Mouse (Mus musculus): Measurements from ENCODE around the gene Gbp6. TPM values are rescaled to one million over a fixed set of nuclear protein-coding genes. Genes with fewer than 3 reads are reported as not detected.
"Not testable (repeated sequence)": the region's sequence is repeated elsewhere in the genome, so short reads cannot be mapped to it uniquely, and the experiment has no call there.

Gbp6 gene
- 0.96 and 1.5 TPM in 2 replicates for polyA plus RNA-seq (2014; fragmentation: Nextera tagmentation; extraction: Ambion mirVana)

DNA sequence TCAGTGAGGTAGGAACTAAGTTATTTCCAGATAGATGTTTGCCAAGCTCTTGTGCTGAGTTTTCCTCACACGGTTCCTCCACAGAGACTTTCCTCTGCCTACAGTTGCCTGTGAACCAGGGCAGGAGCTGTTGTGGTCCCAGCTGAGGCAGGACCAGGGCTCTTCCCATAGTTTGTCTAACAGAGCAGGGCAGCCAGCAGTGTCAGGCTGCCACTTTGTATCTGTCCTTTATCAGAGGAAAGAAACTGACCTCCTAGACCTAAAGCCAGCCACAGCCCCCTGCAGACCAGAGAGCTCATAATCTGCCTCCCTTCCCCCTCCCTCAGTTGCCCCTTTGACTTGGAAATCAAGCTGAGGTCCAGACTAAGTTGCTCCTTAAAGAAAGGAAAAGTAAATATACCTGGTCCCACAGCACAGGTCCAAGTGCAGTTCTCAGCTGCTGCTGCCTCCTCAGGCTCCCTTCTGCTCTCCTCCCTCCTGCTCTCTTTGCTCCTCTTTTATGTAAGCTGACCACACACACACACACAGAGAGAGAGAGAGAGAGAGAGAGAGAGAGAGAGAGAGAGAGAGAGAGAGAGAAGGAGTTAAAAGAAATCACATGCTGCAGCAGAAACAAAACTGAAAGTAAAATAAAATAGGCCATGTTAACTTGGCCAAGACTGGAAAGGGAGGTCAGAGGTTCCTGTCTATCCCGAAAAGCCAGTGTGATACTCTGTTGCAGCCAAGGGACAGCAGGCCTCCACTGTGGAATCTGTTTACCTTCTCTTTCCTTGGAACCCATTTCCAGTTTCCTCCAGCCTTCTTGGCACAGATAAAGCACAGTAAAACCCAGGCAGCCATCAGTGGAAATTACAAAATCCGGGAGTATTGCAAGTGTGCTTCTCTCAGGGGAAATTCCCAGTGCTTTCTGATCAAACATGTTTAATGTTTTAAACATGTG, at the start of gene Gbp6, which contains the start of gene Gm43302:
Gene Gbp6, minus strand, starts transcription at position 473 of the 940 bp plus-strand sequence.
Gene Gm43302, minus strand, starts transcription at position 470 of the 940 bp plus-strand sequence.
- not testable (repeated sequence) for H3K9me3 ChIP-seq (ENCODE audit: control insufficient read depth, low read length); H3K36me3 ChIP-seq (ENCODE audit: control insufficient read depth, insufficient read depth, low read length); H3K27ac ChIP-seq (ENCODE audit: low read depth); H3K27me3 ChIP-seq (replicated peaks; ENCODE audit: control insufficient read depth, insufficient read depth, low read length); H3K4me1 ChIP-seq (replicated peaks; ENCODE audit: control insufficient read depth, insufficient read depth, low read length); H3K9ac ChIP-seq (ENCODE audit: low read length); H3K4me3 ChIP-seq (ENCODE audit: low read depth, low read length)
- 32% methylated on average over 3 of the region's 3 CpGs for WGBS
- peak within 1 kb of the TSS; percentile 26; the same call in 1 of the 2 replicates for H3K4me2 ChIP-seq (ENCODE audit: low read length)
- ATAC-seq (replicated peaks; ENCODE audit: low FRiP score, low TSS enrichment, low read depth) (0 out of 2 replicates have a peak, but pooled peaks have one; percentile 43), DNase-seq (ENCODE audit: low spot score) (peak; percentile 53)

DNA sequence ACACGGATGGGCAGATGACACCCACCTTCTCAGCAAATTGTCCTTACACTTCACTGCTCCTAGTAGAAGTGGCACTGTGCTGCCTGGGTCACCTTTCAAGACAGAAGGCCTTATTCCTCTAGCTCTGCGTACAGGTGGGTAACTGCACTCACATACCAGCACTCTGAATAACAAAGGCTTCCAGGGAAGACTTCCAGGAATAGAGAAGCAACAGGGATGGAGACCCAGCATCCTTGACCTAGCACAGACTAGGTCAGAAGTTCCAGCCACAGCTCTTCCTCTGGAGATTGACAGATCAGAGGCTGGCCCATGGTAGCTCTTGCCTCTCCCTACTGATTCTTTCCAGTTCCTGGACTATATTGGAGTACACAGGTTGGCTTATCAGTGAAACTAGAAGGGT, 47.8 kb upstream of the Gbp6 start:
- Histone ChIP-seq H3K4me2 (ENCODE audit: low read length) (no peak overlapping the region), H3K36me3 (ENCODE audit: control insufficient read depth, insufficient read depth, low read length) (no peaks in the 10 kb centered on the region), H3K4me3 (ENCODE audit: low read depth, low read length) (no peak overlapping the region), H3K27ac (ENCODE audit: low read depth) (no peak overlapping the region), H3K4me1 (replicated peaks; ENCODE audit: control insufficient read depth, insufficient read depth, low read length) (no peaks in the 10 kb centered on the region), H3K27me3 (replicated peaks; ENCODE audit: control insufficient read depth, insufficient read depth, low read length) (no peaks in the 10 kb centered on the region), H3K9ac (ENCODE audit: low read length) (no peak overlapping the region), H3K9me3 (ENCODE audit: control insufficient read depth, low read length) (no peaks in the 10 kb centered on the region)
- ATAC-seq (replicated peaks; ENCODE audit: low FRiP score, low TSS enrichment, low read depth): no peak
- DNase-seq (ENCODE audit: low spot score): no peak
- 69% methylated on average over 2 of the region's 2 CpGs for WGBS

DNA sequence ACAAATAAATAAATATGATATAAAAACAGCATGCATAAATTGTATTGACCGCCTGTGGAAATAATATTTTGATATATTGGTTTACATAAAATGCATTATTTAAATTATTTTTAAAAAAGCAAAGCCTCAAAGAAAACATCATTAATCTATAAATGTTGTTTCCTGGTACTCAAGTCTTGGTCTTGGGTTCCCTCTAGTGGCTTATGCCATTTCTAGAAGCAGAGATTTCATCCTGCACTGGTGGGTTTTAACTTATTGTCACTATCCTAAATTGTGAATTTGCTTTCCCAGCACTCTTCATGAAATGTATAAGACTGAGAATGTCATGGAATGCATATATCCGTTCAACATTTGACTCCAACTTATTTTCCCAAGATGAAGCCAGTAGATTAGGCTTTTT, 29.0 kb upstream of the Gbp6 start:
- Histone ChIP-seq H3K36me3 (ENCODE audit: control insufficient read depth, insufficient read depth, low read length) (no peaks in the 10 kb centered on the region), H3K27me3 (replicated peaks; ENCODE audit: control insufficient read depth, insufficient read depth, low read length) (no peaks in the 10 kb centered on the region), H3K9ac (ENCODE audit: low read length) (no peak overlapping the region), H3K27ac (ENCODE audit: low read depth) (no peak overlapping the region), H3K4me3 (ENCODE audit: low read depth, low read length) (no peak overlapping the region), H3K4me2 (ENCODE audit: low read length) (no peak overlapping the region), H3K9me3 (ENCODE audit: control insufficient read depth, low read length) (no peaks in the 10 kb centered on the region), H3K4me1 (replicated peaks; ENCODE audit: control insufficient read depth, insufficient read depth, low read length) (no peaks in the 10 kb centered on the region)
- 66% methylated on average over 2 of the region's 2 CpGs for WGBS
- DNase-seq (ENCODE audit: low spot score) (no peak), ATAC-seq (replicated peaks; ENCODE audit: low FRiP score, low TSS enrichment, low read depth) (no peak)

DNA sequence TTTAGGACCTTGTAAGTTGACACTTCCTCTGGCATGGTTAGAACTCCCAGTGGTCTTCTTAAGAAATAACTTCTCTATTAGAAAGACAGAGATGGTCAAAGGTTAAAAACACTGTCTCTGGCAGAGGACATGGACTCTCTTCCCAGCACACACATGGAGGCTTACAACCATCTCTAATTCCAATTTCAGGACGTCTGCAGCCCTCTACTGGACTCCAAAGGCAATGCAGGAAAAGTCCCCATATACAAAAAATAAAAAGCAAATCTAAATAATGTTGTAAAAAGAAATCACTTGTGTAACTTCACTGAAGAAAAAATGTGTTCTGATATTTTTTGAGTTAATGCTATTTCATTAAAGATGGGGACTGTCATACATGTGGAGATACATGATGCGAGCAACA, 17.4 kb upstream of the Gbp6 start:
- Histone ChIP-seq H3K27me3 (replicated peaks; ENCODE audit: control insufficient read depth, insufficient read depth, low read length) (no peaks in the 10 kb centered on the region), H3K27ac (ENCODE audit: low read depth) (no peak overlapping the region), H3K9me3 (ENCODE audit: control insufficient read depth, low read length) (no peaks in the 10 kb centered on the region), H3K4me1 (replicated peaks; ENCODE audit: control insufficient read depth, insufficient read depth, low read length) (no peaks in the 10 kb centered on the region), H3K36me3 (ENCODE audit: control insufficient read depth, insufficient read depth, low read length) (no peaks in the 10 kb centered on the region), H3K4me2 (ENCODE audit: low read length) (no peak overlapping the region), H3K4me3 (ENCODE audit: low read depth, low read length) (no peak overlapping the region), H3K9ac (ENCODE audit: low read length) (no peak overlapping the region)
- DNase-seq (ENCODE audit: low spot score) (no peak), ATAC-seq (replicated peaks; ENCODE audit: low FRiP score, low TSS enrichment, low read depth) (no peak)
- WGBS: 74% methylated on average over 2 of the region's 2 CpGs

DNA sequence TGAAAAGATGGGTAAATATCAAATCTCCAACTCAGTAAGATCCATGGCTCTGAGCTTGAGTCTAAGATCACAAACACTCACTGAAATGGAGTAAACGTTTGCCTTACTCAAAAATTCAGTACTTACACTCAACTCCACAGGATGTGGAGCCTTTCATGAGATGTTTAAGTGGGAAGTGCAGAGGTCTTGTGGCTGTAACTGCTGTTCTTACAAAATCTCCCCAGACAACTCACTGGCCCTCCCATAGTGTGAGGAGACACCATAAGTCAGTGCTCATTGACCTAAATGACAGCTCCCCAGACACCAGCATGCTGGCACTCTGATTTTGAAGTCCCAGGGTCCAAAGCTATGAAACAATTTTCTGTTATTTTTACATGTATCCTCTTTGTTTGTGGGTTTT, 15.7 kb upstream of the Gbp6 start:
- DNase-seq (ENCODE audit: low spot score); H3K4me3 ChIP-seq (ENCODE audit: low read depth, low read length); H3K4me2 ChIP-seq (ENCODE audit: low read length); H3K36me3 ChIP-seq (ENCODE audit: control insufficient read depth, insufficient read depth, low read length); H3K9ac ChIP-seq (ENCODE audit: low read length); H3K4me1 ChIP-seq (replicated peaks; ENCODE audit: control insufficient read depth, insufficient read depth, low read length); H3K9me3 ChIP-seq (ENCODE audit: control insufficient read depth, low read length); ATAC-seq (replicated peaks; ENCODE audit: low FRiP score, low TSS enrichment, low read depth); H3K27me3 ChIP-seq (replicated peaks; ENCODE audit: control insufficient read depth, insufficient read depth, low read length); H3K27ac ChIP-seq (ENCODE audit: low read depth): not testable (repeated sequence)
- 64% methylated on average over 1 of the region's 1 CpGs for WGBS

DNA sequence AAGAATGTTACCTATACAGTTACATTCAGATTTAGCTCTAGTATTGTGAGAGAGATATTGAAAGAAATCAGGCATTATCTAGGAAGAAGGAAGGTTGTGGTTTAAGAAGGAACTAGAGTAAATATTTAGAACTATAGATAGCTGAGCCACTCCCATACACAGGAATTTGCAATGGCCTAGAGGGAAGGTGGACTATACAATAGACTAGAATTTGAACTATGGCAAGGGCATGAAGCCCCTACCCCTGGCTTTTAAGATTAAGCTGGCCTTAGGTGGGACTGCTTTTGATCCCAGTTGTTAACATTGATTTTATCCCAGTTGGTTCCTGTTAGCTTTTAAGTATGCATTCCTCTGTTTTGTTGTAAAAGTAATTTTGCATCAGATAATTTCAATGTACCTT, 13.4 kb upstream of the Gbp6 start:
- H3K27me3 ChIP-seq (replicated peaks; ENCODE audit: control insufficient read depth, insufficient read depth, low read length); H3K9ac ChIP-seq (ENCODE audit: low read length); DNase-seq (ENCODE audit: low spot score); H3K4me1 ChIP-seq (replicated peaks; ENCODE audit: control insufficient read depth, insufficient read depth, low read length); H3K4me2 ChIP-seq (ENCODE audit: low read length); H3K4me3 ChIP-seq (ENCODE audit: low read depth, low read length); H3K27ac ChIP-seq (ENCODE audit: low read depth); H3K9me3 ChIP-seq (ENCODE audit: control insufficient read depth, low read length); H3K36me3 ChIP-seq (ENCODE audit: control insufficient read depth, insufficient read depth, low read length); ATAC-seq (replicated peaks; ENCODE audit: low FRiP score, low TSS enrichment, low read depth): not testable (repeated sequence)

DNA sequence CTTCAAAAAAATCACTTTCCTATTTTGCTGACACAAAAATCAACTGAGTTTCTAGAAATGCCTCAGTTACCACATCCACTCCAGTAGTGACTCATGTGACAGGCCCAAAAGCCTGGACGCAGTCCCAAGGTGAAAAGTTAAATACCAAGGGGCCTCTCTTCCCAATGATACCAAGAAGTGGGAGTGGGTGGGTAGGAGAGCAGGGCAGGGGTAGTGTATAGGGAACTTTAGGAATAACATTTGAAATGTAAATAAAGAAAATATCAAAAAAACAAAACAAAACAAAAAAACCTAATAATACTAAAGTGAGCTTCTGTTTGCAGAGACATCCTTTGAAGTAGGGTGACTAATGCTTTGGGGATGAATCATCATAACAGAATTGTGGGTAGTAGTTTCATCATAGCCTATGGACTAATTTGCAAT, 12.7 kb upstream of the Gbp6 start:
- H3K27ac ChIP-seq (ENCODE audit: low read depth): no peak overlapping the region
- no peaks in the 10 kb centered on the region for H3K27me3 ChIP-seq (replicated peaks; ENCODE audit: control insufficient read depth, insufficient read depth, low read length)
- no peak overlapping the region for H3K4me3 ChIP-seq (ENCODE audit: low read depth, low read length)
- no peak for ATAC-seq (replicated peaks; ENCODE audit: low FRiP score, low TSS enrichment, low read depth)
- no peaks in the 10 kb centered on the region; the same call in 1 of the 2 replicates for H3K4me1 ChIP-seq (replicated peaks; ENCODE audit: control insufficient read depth, insufficient read depth, low read length)
- H3K9ac ChIP-seq (ENCODE audit: low read length): no peak overlapping the region
- no peaks in the 10 kb centered on the region for H3K36me3 ChIP-seq (ENCODE audit: control insufficient read depth, insufficient read depth, low read length)
- H3K4me2 ChIP-seq (ENCODE audit: low read length): no peak overlapping the region
- no peak for DNase-seq (ENCODE audit: low spot score)
- 86% methylated on average over 1 of the region's 1 CpGs for WGBS
- no peaks in the 10 kb centered on the region for H3K9me3 ChIP-seq (ENCODE audit: control insufficient read depth, low read length)

DNA sequence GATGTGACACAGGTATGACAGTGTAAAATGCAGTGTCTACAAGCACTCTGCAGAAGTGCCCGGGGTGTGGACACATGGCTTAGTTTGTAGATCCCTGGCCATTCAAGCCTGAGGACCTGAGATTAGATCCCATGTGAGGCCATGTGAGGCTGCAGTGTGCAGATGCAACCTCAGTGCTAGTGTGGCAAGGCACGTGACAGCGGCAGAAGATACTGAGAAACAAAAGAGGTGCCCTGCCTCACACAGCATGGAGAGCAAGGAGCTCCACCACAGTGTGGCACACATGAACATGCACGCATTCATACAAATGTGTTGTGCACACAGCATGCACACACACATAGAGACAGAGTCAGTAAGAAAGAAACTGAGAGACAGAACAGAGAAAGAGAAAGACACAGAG, 12.2 kb upstream of the Gbp6 start:
- H3K9me3 ChIP-seq (ENCODE audit: control insufficient read depth, low read length); H3K4me2 ChIP-seq (ENCODE audit: low read length); DNase-seq (ENCODE audit: low spot score); H3K27ac ChIP-seq (ENCODE audit: low read depth); H3K4me1 ChIP-seq (replicated peaks; ENCODE audit: control insufficient read depth, insufficient read depth, low read length); H3K9ac ChIP-seq (ENCODE audit: low read length); H3K4me3 ChIP-seq (ENCODE audit: low read depth, low read length); H3K27me3 ChIP-seq (replicated peaks; ENCODE audit: control insufficient read depth, insufficient read depth, low read length); ATAC-seq (replicated peaks; ENCODE audit: low FRiP score, low TSS enrichment, low read depth); H3K36me3 ChIP-seq (ENCODE audit: control insufficient read depth, insufficient read depth, low read length): not testable (repeated sequence)
- whole genome bisulfite sequencing: 91% methylated on average over 4 of the region's 4 CpGs

DNA sequence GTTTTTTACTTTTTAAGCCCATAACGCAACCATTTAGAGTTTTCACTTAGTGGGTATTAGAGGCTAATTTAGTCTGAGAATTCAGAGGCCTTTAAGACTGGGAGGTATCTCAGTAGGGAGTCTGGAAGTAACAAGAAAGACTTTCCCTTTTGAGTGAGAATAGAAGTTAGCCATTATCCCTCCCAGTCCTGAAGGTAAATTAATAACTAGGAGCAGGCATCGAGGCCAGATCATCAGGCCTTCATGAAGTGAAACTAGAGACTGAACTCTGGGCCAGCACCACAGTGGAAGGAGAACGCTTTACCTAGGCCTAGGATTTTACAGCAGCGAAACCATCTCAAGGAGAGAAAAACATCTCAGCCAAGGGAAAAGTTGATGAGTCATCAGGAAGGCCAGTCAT, 8.5 kb upstream of the Gbp6 start:
- Histone ChIP-seq H3K27ac (ENCODE audit: low read depth) (no peak overlapping the region), H3K9me3 (ENCODE audit: control insufficient read depth, low read length) (no peaks in the 10 kb centered on the region), H3K4me3 (ENCODE audit: low read depth, low read length) (no peak overlapping the region), H3K4me2 (ENCODE audit: low read length) (no peak overlapping the region), H3K36me3 (ENCODE audit: control insufficient read depth, insufficient read depth, low read length) (no peaks in the 10 kb centered on the region), H3K27me3 (replicated peaks; ENCODE audit: control insufficient read depth, insufficient read depth, low read length) (no peaks in the 10 kb centered on the region), H3K9ac (ENCODE audit: low read length) (no peak overlapping the region), H3K4me1 (replicated peaks; ENCODE audit: control insufficient read depth, insufficient read depth, low read length) (no peaks in the 10 kb centered on the region; the same call in 1 of the 2 replicates)
- 81% methylated on average over 4 of the region's 4 CpGs for WGBS
- no peak for DNase-seq (ENCODE audit: low spot score)
- no peak for ATAC-seq (replicated peaks; ENCODE audit: low FRiP score, low TSS enrichment, low read depth)
